Mouse (Mus musculus): Measurements from ENCODE around the gene Vsig10. TPM values are rescaled to one million over a fixed set of nuclear protein-coding genes. Genes with fewer than 3 reads are reported as not detected.

Gene Vsig10
- total RNA-seq, 1 experiment from 2014 or later = 3.0 TPM

DNA sequence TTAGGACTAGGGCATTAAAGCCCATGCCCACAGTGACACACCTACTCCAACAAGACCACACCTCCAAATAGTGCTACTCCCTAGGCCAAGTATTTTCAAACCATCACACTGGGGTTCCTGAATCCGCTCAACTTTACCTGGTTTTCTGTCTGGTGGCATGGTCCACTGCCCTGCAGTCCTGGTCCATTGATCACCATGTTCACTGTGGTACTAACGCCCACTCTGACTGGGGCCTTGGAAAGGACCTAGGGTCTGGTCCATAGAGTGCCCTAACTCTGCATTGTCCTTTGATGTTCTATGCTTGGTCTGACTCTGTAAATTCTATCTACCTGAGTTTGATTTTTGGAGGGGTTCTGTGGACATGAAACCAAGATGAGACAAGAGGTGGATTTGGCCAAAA is 29.0 kb downstream of the Vsig10 start:
- no peak for ATAC-seq (replicated peaks; ENCODE audit: low read depth, poor library complexity, severe bottlenecking)

DNA sequence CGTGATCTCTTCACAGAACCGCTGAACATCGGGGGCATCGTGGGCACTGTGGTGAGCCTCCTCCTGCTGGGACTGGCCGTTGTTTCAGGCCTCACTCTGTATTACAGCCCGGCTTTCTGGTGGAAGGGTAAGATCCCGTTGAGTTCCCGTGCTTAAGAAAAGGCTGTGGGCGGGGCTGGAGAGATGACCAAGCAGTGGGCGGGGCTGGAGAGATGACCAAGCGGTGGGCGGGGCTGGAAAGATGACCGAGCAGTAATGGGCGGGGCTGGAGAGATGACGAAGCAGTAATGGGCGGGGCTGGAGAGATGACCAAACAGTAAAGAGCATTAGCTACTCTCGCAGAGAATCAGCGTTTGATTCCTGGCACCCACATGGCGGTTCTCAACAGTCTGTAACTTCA is 29.4 kb downstream of the Vsig10 start:
- 0 out of 2 replicates have a peak, but pooled peaks have one; percentile 15 for ATAC-seq (replicated peaks; ENCODE audit: low read depth, poor library complexity, severe bottlenecking)

DNA sequence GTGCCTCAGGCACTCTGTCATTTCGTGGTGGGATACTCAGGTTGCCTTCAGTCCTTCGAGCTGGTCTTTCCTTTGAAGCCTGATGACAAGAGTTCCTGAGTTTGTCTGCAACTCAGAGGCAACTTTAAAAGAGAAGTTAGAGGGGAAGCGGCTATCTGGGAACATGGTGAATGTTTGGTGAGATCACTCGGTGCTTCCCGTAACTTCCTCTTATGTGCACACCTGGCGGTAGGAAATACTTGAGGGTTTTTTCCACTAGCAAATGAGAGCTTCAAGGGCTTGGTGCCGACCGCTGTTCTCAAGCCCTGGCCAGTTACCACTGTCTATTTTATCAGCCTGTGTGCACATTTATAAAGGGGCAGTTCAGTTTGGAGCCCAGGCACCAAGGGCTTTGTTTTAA is 35.2 kb downstream of the Vsig10 start:
- 0 out of 2 replicates have a peak, but pooled peaks have one; percentile 9 for ATAC-seq (replicated peaks; ENCODE audit: low read depth, poor library complexity, severe bottlenecking)

DNA sequence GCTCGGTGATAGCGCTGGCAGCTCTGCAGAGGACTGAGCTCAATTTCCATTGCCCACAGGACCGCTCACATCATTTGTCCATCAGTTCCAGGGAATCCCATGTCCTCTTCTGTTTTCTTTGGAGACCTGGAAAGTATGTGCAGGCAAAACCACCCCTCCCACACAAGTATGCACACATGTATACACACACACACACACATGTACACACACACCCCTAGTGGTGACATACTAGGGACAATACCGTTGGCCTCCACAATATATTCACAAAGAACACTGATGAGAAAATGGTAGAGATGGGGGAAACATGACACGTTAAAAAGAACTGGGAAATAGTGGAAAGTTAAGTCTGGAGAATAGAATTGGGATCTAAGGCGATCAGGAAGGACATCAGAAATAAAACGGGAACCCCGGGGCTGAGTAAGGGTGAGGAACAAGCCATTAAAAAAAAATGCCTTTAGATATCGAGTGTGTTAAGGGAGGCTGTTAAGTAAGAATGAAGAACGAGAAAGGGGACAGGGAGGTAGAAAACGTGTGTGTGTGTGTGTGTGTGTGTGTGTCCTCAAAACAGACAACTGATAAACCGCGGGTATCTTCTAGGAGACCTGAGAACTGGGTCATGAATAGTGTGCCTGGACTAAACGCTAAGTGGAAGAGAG is 36.9 kb downstream of the Vsig10 start:
- no peak for ATAC-seq (replicated peaks; ENCODE audit: low read depth, poor library complexity, severe bottlenecking)

DNA sequence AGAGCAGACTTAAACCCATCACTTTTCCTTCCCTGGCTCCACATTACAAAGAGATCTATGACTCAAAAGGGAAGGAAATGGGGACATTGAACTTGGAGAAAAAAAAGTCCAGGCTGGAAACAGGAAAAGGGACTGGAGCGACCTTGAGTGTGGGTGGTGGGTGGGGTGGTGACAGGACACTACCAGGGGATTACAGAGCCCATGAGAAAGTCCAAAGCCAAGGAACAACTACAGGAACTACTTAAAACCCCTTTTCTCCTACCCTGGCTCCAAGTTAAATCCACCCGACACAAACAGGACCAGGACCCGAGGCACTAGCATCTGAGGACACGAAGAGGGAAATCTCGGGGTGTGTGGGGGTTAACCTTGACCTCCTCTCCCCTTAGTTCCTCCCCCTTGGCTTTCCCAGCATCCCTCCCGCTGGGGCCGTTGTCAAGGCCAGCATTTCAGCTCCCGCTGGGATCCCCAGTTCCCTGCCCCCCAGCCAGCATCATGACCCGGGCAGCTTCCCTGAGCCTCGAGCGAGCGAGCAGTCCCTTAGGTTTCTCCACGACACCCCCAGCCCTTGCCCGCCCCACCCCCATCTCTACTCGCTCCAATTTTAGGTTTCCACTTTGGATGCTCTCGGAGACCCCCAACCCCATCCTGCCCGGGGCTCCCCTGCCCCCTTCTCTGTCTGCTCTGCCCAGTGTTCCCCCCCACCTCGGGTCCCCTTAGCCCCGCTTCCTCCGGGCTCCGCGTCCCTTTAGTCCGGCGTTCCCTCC is 37.7 kb downstream of the Vsig10 start:
- ATAC-seq (replicated peaks; ENCODE audit: low read depth, poor library complexity, severe bottlenecking) = no peak

DNA sequence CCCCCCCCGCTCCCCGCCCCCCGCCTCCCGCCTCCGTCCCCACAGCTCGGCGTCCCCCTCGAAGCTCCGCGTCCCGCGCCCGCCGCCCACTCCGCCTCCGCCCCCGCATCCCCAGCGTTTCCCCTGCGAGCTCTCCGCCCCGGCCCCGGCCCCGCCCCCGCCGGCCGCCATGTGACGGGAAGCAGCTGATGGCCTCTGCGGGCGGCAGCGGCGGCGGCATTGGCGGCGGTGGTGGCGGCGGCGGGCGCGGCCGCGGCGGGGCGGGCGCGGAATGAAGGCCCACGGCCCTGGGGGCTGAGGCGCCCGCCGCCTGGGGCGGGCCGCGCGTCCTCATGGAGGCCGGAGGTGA is 38.2 kb downstream of the Vsig10 start, which contains the start of gene Wsb2:
TSS of gene Wsb2 (plus strand) at position 176 of the 349 bp plus-strand sequence.
- 0 out of 2 replicates have a peak, but pooled peaks have one; percentile 12 for ATAC-seq (replicated peaks; ENCODE audit: low read depth, poor library complexity, severe bottlenecking)

DNA sequence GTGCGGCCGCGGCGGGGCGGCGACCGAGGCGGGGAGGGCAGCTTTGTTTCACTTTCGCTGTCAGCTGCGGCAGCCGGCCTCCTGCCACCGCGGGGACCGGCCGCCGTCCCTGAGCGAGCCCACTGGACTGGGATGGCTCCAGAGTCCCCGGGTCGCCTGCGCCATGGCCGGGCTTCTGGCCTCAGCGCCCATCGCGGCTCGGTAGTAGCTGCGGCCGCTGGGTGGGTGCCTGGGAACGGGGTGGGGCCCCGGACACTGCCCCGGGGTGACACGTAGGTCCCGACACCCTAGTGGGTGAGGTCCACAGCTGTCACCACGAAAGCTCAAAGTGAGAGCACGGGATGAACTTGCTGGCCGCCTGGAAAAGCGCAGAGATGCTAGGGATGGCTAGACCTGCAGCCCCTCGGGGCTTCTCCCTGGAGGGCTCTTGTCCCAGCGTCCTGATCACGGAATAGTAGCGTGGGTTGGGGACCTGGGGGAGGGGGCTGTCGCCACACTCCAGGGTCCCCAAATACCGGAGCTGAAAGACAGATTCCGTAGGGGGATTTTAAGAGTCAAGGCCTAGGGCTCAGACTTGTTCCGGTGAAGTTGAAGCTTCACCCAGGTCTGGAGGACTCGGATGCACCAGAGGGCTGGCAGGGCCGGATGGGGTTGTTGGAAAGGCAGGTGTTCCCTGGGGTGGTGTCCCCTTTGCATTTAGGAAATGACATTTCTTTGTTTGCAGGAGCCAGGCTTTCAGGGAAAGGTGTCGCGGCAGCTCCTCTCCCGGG is 38.8 kb downstream of the Vsig10 start:
- 0 out of 2 replicates have a peak, but pooled peaks have one; percentile 13 for ATAC-seq (replicated peaks; ENCODE audit: low read depth, poor library complexity, severe bottlenecking)

DNA sequence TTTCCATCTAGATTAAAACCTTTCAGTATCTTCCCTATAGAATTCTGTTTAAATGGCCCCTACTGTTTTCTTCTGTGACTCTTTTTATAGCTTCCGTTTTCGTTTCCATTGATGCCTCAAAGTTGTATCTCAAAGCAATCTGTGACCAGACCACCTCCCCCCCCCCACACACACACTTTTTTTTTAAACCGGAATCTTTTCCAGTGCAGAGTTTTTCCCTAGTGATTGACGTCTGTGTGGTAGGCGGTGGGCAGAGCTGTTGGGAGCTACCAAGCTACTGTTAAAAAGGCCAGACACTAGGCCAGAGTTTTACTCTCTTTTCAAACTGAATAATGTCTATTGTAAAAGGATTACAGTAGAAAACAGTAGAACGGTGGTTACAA is 39.4 kb downstream of the Vsig10 start:
- no peak for ATAC-seq (replicated peaks; ENCODE audit: low read depth, poor library complexity, severe bottlenecking)

DNA sequence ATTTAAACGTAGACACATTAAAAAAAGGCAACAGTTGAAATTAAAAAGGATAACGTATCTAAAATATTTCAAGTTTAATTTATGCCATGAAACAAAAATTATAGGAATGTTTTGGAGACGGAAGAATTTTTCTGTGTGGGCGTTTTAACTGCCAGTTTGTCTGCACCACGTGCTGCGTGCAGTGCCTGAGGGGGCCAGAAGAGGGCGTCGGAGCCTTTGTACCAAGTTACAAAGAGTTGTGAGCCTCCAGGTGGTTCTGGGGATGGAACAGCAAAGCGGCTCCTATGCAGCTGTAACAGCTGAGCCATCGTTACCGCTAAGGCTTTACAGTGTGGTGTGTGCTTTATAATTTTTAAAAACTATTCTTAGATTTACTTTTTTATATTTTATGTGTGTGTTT is 39.8 kb downstream of the Vsig10 start:
- no peak for ATAC-seq (replicated peaks; ENCODE audit: low read depth, poor library complexity, severe bottlenecking)

DNA sequence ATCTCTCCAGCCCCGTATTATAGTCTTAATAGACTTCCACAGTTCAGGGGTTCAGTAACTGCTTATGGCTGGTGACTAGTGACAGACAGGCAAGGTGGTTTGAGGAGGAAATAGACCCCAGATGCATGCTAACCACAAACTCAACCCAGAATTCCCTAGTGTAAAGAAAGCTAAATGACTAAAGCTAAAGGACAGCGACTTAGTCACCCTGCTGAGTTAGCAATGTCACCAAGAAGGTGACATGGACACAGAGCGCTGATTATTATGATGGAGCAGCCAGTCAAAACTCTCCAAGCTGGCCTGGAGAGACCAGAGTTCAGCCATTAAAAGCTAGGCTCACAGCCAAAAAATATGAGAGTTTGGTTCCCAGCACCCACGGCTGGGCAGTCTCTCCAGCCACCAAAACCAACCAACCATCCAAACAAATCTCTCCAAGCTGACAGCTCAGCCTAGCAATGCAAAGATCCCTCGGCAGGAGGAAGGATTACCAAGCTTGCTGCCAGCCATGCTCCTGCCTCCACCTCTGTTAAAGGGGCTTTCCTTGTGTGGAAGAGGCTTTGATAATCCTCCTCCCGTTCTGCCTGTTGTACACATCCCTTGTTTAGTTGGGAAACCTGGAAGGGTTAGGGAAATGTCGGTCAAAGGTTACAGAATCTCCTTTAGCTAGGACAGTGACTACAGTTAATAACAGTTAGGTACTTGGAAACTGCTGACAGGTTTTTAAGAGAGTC is 40.8 kb downstream of the Vsig10 start:
- ATAC-seq (replicated peaks; ENCODE audit: low read depth, poor library complexity, severe bottlenecking) = peak; percentile 34

DNA sequence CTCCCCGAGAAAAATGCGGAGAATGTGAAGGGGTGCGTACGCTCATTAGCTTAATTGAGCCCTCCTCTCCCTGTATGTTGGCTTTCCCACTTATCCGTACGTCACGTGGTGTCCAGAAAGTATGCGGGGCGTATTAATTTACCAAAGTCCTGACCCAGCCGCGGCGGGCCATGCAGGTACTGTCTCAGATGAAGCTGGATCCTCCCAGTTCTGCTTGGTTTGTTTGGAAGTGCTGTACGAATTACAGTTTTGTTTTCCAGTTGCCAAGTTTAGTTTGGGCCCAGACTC is 41.3 kb downstream of the Vsig10 start:
- ATAC-seq (replicated peaks; ENCODE audit: low read depth, poor library complexity, severe bottlenecking) = no peak

DNA sequence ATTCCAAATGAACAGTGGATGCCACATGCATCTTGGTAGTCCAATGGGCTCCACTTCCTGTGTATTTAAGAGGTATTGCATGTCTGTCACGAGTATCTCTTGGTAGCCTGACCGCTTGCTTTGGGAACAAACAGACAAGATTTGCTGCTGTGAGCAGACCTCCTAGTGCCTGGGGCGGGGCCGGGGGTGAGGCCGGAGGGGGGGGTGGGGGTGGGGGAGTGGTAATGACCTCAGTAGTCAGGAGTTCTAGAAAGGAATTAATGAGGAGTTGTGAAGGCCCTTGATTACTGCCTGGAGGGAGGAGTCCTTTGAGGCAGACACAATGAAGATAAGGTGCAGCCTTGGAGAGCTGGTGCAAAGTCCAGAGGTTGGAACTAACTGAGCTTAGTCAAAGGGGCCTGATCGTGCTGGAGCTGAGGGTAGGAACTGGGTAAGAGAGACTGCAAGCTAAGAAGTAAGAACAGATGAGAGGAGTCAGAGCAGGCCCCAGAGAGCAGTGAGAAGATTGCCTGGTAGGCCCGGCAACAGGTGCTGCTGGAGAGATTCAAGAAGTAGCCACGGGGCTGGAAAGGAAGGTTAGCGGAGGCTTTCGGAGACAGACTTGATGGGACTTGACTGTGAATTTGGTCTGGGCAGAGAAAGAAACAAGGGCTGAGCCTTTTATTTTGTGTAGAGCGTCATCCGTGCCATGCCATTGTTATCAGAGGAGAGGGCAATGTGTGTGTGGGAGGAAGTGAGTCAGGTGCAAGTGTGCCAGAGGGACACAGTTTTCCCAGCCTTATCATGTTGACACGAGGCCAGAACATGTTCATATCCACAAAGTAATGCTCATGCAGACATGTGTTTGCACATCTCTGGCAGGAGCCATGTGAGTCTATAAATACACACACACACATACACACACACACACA is 42.0 kb downstream of the Vsig10 start:
- ATAC-seq (replicated peaks; ENCODE audit: low read depth, poor library complexity, severe bottlenecking) = peak; percentile 2; the same call in 1 of the 2 replicates

DNA sequence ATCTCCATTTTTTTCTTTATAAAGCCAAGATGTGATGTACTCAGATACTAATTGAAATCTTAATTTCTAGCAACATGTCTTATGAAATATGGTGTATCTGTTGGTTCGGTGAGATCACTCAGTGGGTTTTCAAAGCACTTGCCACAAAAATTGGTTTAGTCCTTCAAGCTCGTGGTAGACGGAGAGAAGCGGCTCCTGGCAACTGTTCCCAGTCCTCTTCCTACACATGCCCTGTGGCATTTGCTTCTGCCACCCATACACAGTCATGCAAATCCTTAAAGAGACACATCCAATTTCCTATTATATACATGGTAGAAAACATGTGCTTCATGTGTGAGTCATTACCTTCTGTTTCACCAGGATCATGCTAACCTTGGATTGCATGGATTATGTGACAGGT is 42.7 kb downstream of the Vsig10 start:
- ATAC-seq (replicated peaks; ENCODE audit: low read depth, poor library complexity, severe bottlenecking) = no peak

DNA sequence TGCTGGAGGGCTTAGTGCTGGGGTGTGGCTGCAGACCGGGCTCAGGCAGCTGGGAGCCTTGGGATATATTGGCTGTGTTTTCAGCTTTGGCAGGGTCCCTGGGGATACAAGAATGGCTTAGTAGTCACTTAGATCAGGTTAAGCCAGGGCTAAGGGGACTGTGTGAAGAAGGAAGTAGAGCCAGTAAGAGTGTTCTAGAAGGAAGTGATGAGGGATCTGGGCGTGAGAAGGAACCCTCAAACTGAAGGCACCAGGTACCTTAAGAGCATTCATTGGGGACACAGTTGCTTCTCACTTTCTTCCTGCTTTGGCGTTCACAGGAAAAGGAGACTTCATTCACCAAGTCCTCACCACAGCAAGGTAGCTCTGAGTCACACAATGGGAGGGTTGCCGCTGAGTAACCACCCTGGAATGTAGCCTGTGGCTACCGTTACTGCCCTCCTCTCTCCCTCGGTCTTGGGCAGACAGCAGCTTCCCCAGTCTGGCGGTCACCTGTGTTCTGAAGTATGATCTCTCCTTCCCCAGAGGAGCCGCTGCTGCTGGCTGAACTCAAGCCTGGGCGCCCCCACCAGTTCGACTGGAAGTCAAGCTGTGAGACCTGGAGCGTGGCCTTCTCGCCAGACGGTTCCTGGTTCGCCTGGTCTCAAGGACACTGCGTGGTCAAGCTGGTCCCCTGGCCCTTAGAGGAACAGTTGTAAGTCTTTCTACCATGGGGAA is 44.3 kb downstream of the Vsig10 start:
- peak; percentile 34 for ATAC-seq (replicated peaks; ENCODE audit: low read depth, poor library complexity, severe bottlenecking)

DNA sequence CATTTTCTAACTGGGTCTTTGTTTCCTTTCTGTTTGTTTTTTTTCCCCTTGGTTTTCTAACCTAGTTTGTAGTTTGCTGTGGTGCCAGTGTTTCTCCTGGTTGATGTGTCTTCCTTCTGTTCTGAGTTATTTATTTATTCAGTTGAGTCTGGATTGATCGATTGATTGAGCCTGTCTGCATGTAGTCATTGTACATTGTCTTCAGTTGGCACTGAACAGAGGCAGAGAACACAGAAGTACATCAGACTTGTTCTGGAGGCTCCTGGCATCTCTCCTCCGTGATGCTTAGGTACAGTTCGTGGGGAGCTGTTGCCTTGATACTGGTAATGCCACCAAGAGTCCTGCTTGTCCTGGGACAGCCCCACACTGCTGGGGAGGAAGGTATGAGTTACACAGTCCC is 45.9 kb downstream of the Vsig10 start:
- ATAC-seq (replicated peaks; ENCODE audit: low read depth, poor library complexity, severe bottlenecking) = no peak

DNA sequence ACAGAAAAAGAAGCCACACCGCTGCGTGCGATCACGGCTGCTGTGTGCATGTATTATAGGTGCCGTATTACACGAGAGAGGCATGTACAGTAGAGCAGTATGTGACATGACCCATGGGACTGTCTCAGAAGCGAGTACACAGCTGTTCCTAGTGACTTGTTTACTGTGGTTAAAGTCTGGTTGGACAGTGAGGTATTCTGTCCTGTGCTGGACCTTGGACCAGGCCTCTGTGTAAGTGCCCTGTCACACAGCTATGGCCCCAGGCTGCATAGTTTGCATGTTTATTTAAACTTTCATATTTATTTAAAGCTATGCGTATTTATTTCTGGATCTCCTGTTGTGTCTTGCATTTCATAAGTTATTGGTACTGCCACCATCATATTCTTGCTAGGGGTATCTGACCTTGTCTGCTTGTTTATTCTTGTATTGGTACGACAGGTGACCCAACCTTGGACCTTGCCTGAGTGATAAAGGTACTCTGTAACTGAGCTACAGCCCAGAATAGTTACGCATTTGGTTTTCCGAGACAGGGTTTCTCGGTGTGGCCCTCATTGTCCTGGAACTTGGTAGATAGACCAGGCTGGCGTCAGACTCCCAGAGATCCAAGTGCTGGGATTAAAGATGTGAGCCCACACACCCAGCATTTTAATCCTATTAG is 47.1 kb downstream of the Vsig10 start:
- ATAC-seq (replicated peaks; ENCODE audit: low read depth, poor library complexity, severe bottlenecking) = no peak

DNA sequence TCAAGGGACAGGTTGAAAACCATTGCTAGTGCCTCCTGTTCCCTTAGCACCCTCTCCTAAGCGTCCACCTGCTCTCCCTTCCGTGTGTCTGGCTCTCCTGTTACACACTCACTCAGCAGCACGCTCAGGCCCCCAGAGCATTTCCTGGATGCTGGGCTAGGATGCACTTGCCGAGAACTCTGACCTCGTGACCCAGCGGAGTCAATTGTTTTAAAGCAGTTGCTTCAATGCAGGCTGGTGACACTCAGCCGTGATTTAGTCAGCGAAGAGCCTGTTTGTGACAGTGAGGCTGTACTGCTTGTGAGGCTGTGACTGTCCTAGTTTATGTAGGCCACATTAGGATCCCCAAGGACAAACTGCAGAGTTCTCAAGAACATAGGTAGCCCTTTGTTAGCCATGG is 48.3 kb downstream of the Vsig10 start:
- no peak for ATAC-seq (replicated peaks; ENCODE audit: low read depth, poor library complexity, severe bottlenecking)

DNA sequence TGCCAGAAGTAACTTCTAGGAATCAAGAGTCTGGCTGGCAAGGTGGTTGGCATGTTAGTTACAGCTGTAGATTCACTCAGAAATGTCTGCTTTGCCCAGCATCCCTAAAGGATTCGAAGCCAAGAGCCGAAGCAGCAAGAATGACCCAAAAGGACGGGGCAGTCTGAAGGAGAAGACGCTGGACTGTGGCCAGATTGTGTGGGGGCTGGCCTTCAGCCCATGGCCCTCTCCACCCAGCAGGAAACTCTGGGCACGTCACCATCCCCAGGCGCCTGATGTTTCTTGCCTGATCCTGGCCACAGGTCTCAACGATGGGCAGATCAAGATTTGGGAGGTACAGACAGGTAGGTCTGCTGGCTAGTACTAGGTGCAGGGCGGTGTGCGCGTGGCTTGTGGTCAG is 51.7 kb downstream of the Vsig10 start:
- no peak for ATAC-seq (replicated peaks; ENCODE audit: low read depth, poor library complexity, severe bottlenecking)

All from common myeloid progenitor, adult 5-6 weeks (primary cell).